Mouse (Mus musculus) heart, adult 9 months (tissue): ENCODE measurements around the gene Tamm41.

Experiments
- DNase-seq, 2 experiments: peaks; one replicate each; pipeline ENCODE4 v3.0.0; 2022; ENCODE audit warnings: low spot score in 2 of 2

Gene Tamm41

GRCm38 (mm10) chr6:114974331-114974730 is 63.3 kb downstream of the Tamm41 start:
- no peak for DNase-seq

- DNase-seq = no peak
Measured at GRCm38 (mm10) chr6:114972988-114973387, 64.7 kb downstream of the Tamm41 start.

- no peak for DNase-seq
Measured at GRCm38 (mm10) chr6:114970895-114971294, 66.8 kb downstream of the Tamm41 start.

- DNase-seq = no peak
Measured at GRCm38 (mm10) chr6:114970386-114970785, 67.3 kb downstream of the Tamm41 start.

- peak; percentile 33 to 42 for DNase-seq
Measured at GRCm38 (mm10) chr6:114969213-114970120, 68.2 kb downstream of the Tamm41 start, which contains the start of gene Vgll4. TSS of gene Vgll4 (minus strand) at chr6:114969994.

GRCm38 (mm10) chr6:114968361-114969212 is 69.1 kb downstream of the Tamm41 start:
- DNase-seq = peak; percentile 58 to 68

- DNase-seq = no peak
Measured at GRCm38 (mm10) chr6:114967623-114968022, 70.1 kb downstream of the Tamm41 start.

GRCm38 (mm10) chr6:114966396-114967154 is 71.1 kb downstream of the Tamm41 start:
- no peak for DNase-seq

GRCm38 (mm10) chr6:114965802-114966201 is 71.9 kb downstream of the Tamm41 start:
- no peak for DNase-seq

- no peak for DNase-seq
Measured at GRCm38 (mm10) chr6:114965396-114965795, 72.3 kb downstream of the Tamm41 start.

GRCm38 (mm10) chr6:114964235-114964634 is 73.4 kb downstream of the Tamm41 start:
- DNase-seq = no peak

GRCm38 (mm10) chr6:114963636-114964035 is 74.0 kb downstream of the Tamm41 start:
- DNase-seq = no peak

- DNase-seq = no peak
Measured at GRCm38 (mm10) chr6:114961276-114962068, 76.2 kb downstream of the Tamm41 start.

GRCm38 (mm10) chr6:114959012-114959398 is 78.7 kb downstream of the Tamm41 start:
- DNase-seq = no peak

- no peak for DNase-seq
Measured at GRCm38 (mm10) chr6:114958249-114959011, 79.2 kb downstream of the Tamm41 start.

- DNase-seq = no peak
Measured at GRCm38 (mm10) chr6:114957756-114958155, 79.9 kb downstream of the Tamm41 start.

GRCm38 (mm10) chr6:114954496-114954895 is 83.2 kb downstream of the Tamm41 start:
- no peak for DNase-seq
